Mouse (Mus musculus): ENCODE measurements around the gene Gsta3. TPM values are rescaled to one million over a fixed set of nuclear protein-coding genes. Genes with fewer than 3 reads are reported as not detected.

Gsta3 gene
- polyA plus RNA-seq, 1 experiment from 2014 or later: 0.63 TPM

- no peak for ATAC-seq
- H3K9me3 ChIP-seq (ENCODE audit: control insufficient read depth, low read length): no peaks in the 10 kb centered on the region
These were observed 65.1 kb downstream of the Gsta3 start for GRCm38 (mm10) chr1:21305443-21305842.

GRCm38 (mm10) chr1:21314336-21314735 lies 73.9 kb downstream of the Gsta3 start:
- no peak overlapping the region for H3K9ac ChIP-seq (ENCODE audit: low read depth, low read length)
- H3K4me2 ChIP-seq (ENCODE audit: low read length): no peak overlapping the region
- ATAC-seq: no peak
- H3K27ac ChIP-seq (ENCODE audit: low read depth, low read length): no peak overlapping the region
- no peak overlapping the region for H3K4me3 ChIP-seq (ENCODE audit: low read length)
- H3K9me3 ChIP-seq (ENCODE audit: control insufficient read depth, low read length): no peaks in the 10 kb centered on the region
- no peaks in the 10 kb centered on the region for H3K4me1 ChIP-seq (ENCODE audit: control insufficient read depth, insufficient read depth, low read depth, low read length)
- 85% methylated on average over 2 of the region's 2 CpGs for WGBS
- H3K36me3 ChIP-seq (ENCODE audit: control insufficient read depth, insufficient read depth, low read length): no peaks in the 10 kb centered on the region
- H3K27me3 ChIP-seq (replicated peaks; ENCODE audit: control insufficient read depth, insufficient read depth, low read length): no peaks in the 10 kb centered on the region

More at GRCm38 (mm10) chr1:21305443-21305842, 65.1 kb downstream of the Gsta3 start:
- no peaks in the 10 kb centered on the region for H3K27me3 ChIP-seq (replicated peaks; ENCODE audit: control insufficient read depth, insufficient read depth, low read length)
- no peak overlapping the region for H3K4me2 ChIP-seq (ENCODE audit: low read length)
- H3K9ac ChIP-seq (ENCODE audit: low read depth, low read length): no peak overlapping the region
- no peak overlapping the region for H3K27ac ChIP-seq (ENCODE audit: low read depth, low read length)
- H3K4me3 ChIP-seq (ENCODE audit: low read length): no peak overlapping the region
- WGBS: 91% methylated on average over 3 of the region's 3 CpGs
- no peaks in the 10 kb centered on the region for H3K36me3 ChIP-seq (ENCODE audit: control insufficient read depth, insufficient read depth, low read length)
- H3K4me1 ChIP-seq (ENCODE audit: control insufficient read depth, insufficient read depth, low read depth, low read length): no peaks in the 10 kb centered on the region

Other genes starting within 250 kb of the Gsta3 start
- 1.6 and 2.5 TPM in 2 replicates for gene Tram2, start 161.4 kb upstream of the Gsta3 start, polyA plus RNA-seq (2015; fragmentation: Nextera tagmentation; extraction: Ambion mirVana)
- gene Tmem14a, start 22.0 kb upstream of the Gsta3 start, polyA plus RNA-seq (2015; fragmentation: Nextera tagmentation; extraction: Ambion mirVana): 20.4 and 26.1 TPM in 2 replicates
- gene Khdc1a, start 109.1 kb downstream of the Gsta3 start, polyA plus RNA-seq (2015; fragmentation: Nextera tagmentation; extraction: Ambion mirVana): not detected in 2 replicates
- gene Khdc1c, start 127.7 kb downstream of the Gsta3 start, polyA plus RNA-seq (2015; fragmentation: Nextera tagmentation; extraction: Ambion mirVana): not detected in 2 replicates
- not detected in 2 replicates for gene Khdc1b, start 143.0 kb downstream of the Gsta3 start, polyA plus RNA-seq (2015; fragmentation: Nextera tagmentation; extraction: Ambion mirVana)